Mouse (Mus musculus): ENCODE measurements around the gene Hemk1. TPM values are rescaled to one million over a fixed set of nuclear protein-coding genes. Genes with fewer than 3 reads are reported as not detected.
"Not testable (repeated sequence)": the region's sequence is repeated elsewhere in the genome, so short reads cannot be mapped to it uniquely, and the experiment has no call there.

The Hemk1 gene
- total and polyA plus RNA-seq, 3 experiments, result 21.2 to 30.3 (median 21.4) TPM

DNA sequence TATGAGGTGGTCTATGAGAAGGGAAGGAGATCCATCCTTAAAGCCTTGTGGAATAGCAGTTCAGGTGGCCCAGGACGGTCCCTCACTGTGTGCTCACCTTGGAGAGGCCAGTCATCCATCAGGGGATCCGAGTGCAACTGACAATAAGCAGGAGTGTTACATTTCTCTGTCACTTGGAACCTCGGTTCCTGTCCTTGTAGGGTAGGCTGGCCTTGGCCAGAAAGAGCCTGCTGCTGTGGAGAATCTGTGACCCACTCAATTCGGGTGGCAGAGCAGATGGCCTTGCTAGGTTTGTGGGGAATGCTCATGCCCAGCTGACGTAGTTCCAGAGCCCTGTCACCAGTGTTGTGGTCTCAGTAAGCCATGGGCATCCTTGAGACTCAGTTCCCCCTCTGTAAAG lies 28.6 kb downstream of the Hemk1 start:
- Histone ChIP-seq H3K36me3 (ENCODE audit: control insufficient read depth, insufficient read depth, low read length) (no peaks in the 10 kb centered on the region), H3K4me3 (no peak overlapping the region), H3K79me2 (replicated peaks; ENCODE audit: control insufficient read depth, insufficient read depth, low read length) (no peaks in the 10 kb centered on the region), H3K4me1 (ENCODE audit: control insufficient read depth, insufficient read depth, low read length) (peaks cover 28% of the 10 kb centered on the region), H3K27ac (peak overlapping the region; percentile 75), H3K27me3 (ENCODE audit: control insufficient read depth, insufficient read depth, low read length) (no peaks in the 10 kb centered on the region), H3K9ac (ENCODE audit: low read depth, low read length) (no peak overlapping the region)
- intact Hi-C loops (cut with DNase I), result loop anchor here (2.0 kb wide), 1 partner anchor 13 kb away; no protein-coding TSS in a partner anchor
- peak in 1 of 2 experiments; percentile 26 for DNase-seq
- 64% methylated on average over 5 of the region's 5 CpGs for WGBS
- TF ChIP-seq EP300 (IDR thresholded peaks at IDR 0.05; ENCODE audit: insufficient read depth, low read depth, low read length) (no peak), POLR2A (IDR thresholded peaks at IDR 0.05; ENCODE audit: insufficient read depth, low read depth, low read length) (no peak), CTCF (IDR thresholded peaks at IDR 0.05) (no peak)

DNA sequence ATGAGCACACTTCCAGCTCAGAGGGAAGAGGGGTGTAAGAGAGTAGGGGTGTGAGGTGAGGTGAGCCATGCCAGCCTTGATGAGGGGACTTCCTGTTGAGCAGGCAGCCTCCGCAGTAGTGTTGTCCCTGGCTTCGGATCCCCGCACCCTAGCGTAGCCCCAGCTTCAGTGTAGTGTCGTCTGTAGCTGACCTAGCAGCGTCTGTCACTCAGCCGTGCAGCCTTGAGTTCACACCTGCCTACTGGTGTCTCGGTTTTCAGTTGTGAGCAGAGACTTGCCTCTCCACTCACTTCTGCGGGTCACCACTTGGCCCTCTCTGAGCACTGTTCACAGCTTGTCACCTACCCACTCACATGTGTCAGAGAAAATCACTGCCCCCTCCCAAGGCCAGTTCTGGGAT lies 29.0 kb downstream of the Hemk1 start:
- Histone ChIP-seq H3K4me3 (no peak overlapping the region), H3K27ac (peak overlapping the region; percentile 75), H3K4me1 (ENCODE audit: control insufficient read depth, insufficient read depth, low read length) (peaks cover 28% of the 10 kb centered on the region), H3K27me3 (ENCODE audit: control insufficient read depth, insufficient read depth, low read length) (no peaks in the 10 kb centered on the region), H3K36me3 (ENCODE audit: control insufficient read depth, insufficient read depth, low read length) (no peaks in the 10 kb centered on the region), H3K79me2 (replicated peaks; ENCODE audit: control insufficient read depth, insufficient read depth, low read length) (no peaks in the 10 kb centered on the region), H3K9ac (ENCODE audit: low read depth, low read length) (no peak overlapping the region)
- TF ChIP-seq POLR2A (IDR thresholded peaks at IDR 0.05; ENCODE audit: insufficient read depth, low read depth, low read length) (no peak), CTCF (IDR thresholded peaks at IDR 0.05) (no peak), EP300 (IDR thresholded peaks at IDR 0.05; ENCODE audit: insufficient read depth, low read depth, low read length) (no peak)
- DNase-seq, result no peak
- intact Hi-C loops (cut with DNase I), result loop anchor here (2.0 kb wide), 1 partner anchor 14 kb away; no protein-coding TSS in a partner anchor
- WGBS, result 77% methylated on average over 9 of the region's 9 CpGs

DNA sequence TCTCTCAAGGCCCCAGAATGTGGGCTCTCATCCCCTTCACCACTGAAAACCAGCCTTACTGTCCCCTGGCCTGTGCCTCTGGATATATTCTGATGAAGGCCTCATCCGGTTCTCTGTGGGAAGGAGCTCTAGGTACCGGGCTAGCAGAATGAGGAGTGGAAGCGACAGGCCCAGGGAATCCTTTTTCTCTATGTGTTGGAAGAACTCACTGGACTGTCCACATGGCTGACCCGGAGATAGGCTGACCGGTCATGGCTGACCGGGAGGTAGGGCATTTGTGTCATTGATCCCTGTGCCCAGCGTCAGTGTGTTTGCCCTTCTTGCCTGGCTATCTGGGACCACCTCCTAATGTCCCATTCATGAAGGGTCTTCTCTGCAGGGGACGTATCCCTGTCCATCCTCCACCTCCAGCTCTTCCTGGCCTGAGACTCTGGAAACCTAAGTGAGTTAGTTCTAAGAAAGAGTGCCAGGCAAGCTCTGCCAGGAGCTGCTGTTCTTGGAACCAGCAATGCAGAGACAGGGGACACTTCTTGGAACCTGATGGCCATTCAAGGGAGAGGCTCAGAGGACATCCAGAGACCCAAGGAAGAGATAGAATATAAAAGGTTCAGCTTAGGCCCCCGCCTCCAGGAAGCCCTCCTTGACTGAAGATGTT lies 29.7 kb downstream of the Hemk1 start:
- H3K27ac ChIP-seq, result peak overlapping the region; percentile 75
- no peak for TF ChIP-seq CTCF (IDR thresholded peaks at IDR 0.05)
- TF ChIP-seq POLR2A (IDR thresholded peaks at IDR 0.05; ENCODE audit: insufficient read depth, low read depth, low read length), result no peak
- TF ChIP-seq EP300 (IDR thresholded peaks at IDR 0.05; ENCODE audit: insufficient read depth, low read depth, low read length), result no peak
- H3K36me3 ChIP-seq (ENCODE audit: control insufficient read depth, insufficient read depth, low read length), result no peaks in the 10 kb centered on the region
- peak overlapping the region; percentile 27 for H3K9ac ChIP-seq (ENCODE audit: low read depth, low read length)
- H3K27me3 ChIP-seq (ENCODE audit: control insufficient read depth, insufficient read depth, low read length), result no peaks in the 10 kb centered on the region
- peaks cover 31% of the 10 kb centered on the region for H3K4me1 ChIP-seq (ENCODE audit: control insufficient read depth, insufficient read depth, low read length)
- no peak overlapping the region for H3K4me3 ChIP-seq
- intact Hi-C loops (cut with DNase I), result loop anchor here (2.0 kb wide), 1 partner anchor 14 kb away; no protein-coding TSS in a partner anchor
- DNase-seq, result no peak
- no peaks in the 10 kb centered on the region for H3K79me2 ChIP-seq (replicated peaks; ENCODE audit: control insufficient read depth, insufficient read depth, low read length)
- WGBS, result 68% methylated on average over 9 of the region's 9 CpGs

DNA sequence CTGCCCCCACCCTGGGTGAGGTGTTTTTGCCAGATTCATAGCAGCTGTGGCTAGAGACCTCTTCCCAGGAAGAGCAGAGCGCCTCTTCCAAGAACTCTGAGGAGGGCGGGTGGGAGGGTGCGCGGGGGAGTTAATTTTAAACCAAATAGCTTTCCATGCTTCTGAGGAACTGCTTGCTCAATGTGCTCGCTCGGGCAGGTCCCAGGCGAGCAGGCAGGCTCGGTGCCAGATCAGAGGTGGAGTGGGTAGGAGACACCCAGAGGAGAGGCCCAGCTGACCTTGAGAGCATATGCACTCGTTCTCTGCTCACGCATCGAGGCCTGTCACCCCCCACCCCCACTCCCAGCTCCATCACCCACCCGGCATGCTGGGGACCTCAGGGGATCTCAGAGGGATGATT lies 30.3 kb downstream of the Hemk1 start:
- Histone ChIP-seq H3K4me3 (no peak overlapping the region), H3K4me1 (ENCODE audit: control insufficient read depth, insufficient read depth, low read length) (peaks cover 37% of the 10 kb centered on the region), H3K9ac (ENCODE audit: low read depth, low read length) (peak overlapping the region; percentile 30), H3K27ac (peak overlapping the region; percentile 75), H3K36me3 (ENCODE audit: control insufficient read depth, insufficient read depth, low read length) (peaks cover 2% of the 10 kb centered on the region), H3K27me3 (ENCODE audit: control insufficient read depth, insufficient read depth, low read length) (no peaks in the 10 kb centered on the region), H3K79me2 (replicated peaks; ENCODE audit: control insufficient read depth, insufficient read depth, low read length) (no peaks in the 10 kb centered on the region)
- intact Hi-C loops (cut with DNase I), result loop anchor here (2.0 kb wide), 1 partner anchor 15 kb away; no protein-coding TSS in a partner anchor
- 5% methylated on average over 12 of the region's 12 CpGs for WGBS
- peak; percentile 83 to 89 for DNase-seq
- TF ChIP-seq CTCF (IDR thresholded peaks at IDR 0.05) (no peak), EP300 (IDR thresholded peaks at IDR 0.05; ENCODE audit: insufficient read depth, low read depth, low read length) (peak; percentile 37; the same call in 1 of the 2 replicates)

DNA sequence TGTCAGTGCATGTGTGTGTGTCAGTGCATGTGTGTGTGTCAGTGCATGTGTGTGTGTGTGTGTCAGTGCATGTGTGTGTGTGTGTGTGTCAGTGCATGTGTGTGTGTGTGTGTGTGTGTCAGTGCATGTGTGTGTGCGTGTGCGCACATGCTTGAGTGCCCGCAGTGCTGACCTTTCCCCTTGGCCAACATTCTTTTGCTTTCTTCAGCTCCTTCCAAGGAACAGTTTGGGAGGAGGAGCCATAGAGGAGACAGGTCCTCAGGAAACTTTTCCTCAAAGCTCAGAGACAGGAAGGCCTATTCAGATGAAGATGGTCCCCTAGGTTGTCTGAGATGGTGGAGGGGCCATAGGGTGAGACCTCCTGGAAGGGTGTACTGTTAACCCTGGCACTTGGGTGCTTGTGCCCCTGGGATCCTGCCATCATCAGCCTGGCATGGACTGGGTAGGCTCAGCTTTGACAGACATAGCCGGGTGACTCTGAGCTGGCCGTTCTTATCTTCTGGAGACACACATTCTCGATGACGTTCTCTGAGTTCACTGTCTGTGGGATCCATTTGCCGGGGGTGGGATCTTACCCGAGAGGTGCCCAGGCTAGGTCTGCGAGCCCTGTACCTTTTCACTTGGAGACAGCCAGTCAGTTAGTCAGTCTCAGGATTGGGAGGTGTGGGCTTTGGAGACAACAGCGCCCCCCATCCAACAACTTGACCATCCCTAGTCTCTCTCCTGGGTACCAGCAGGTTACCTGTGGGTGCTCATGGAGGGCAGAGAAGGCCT lies 30.9 kb downstream of the Hemk1 start:
- no peaks in the 10 kb centered on the region for H3K27me3 ChIP-seq (ENCODE audit: control insufficient read depth, insufficient read depth, low read length)
- no peak for TF ChIP-seq POLR2A (IDR thresholded peaks at IDR 0.05; ENCODE audit: insufficient read depth, low read depth, low read length)
- TF ChIP-seq CTCF (IDR thresholded peaks at IDR 0.05), result no peak
- TF ChIP-seq EP300 (IDR thresholded peaks at IDR 0.05; ENCODE audit: insufficient read depth, low read depth, low read length), result no peak
- intact Hi-C loops (cut with DNase I), result no loop called here
- WGBS, result 56% methylated on average over 11 of the region's 11 CpGs
- H3K27ac ChIP-seq, result peak overlapping the region; percentile 75
- peaks cover 6% of the 10 kb centered on the region for H3K36me3 ChIP-seq (ENCODE audit: control insufficient read depth, insufficient read depth, low read length)
- no peak overlapping the region for H3K4me3 ChIP-seq
- peak overlapping the region; percentile 30 for H3K9ac ChIP-seq (ENCODE audit: low read depth, low read length)
- no peaks in the 10 kb centered on the region for H3K79me2 ChIP-seq (replicated peaks; ENCODE audit: control insufficient read depth, insufficient read depth, low read length)
- H3K4me1 ChIP-seq (ENCODE audit: control insufficient read depth, insufficient read depth, low read length), result peaks cover 34% of the 10 kb centered on the region
- DNase-seq, result peak in 1 of 2 experiments; percentile 50

DNA sequence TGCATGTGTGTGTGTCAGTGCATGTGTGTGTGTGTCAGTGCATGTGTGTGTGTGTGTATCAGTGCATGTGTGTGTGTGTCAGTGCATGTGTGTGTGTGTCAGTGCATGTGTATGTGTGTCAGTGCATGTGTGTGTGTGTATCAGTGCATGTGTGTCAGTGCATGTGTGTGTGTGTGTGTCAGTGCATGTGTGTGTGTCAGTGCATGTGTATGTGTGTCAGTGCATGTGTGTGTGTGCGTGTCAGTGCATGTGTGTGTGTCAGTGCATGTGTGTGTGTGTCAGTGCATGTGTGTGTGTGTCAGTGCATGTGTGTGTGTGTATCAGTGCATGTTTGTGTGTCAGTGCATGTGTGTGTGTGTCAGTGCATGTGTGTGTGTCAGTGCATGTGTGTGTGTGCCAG lies 31.5 kb downstream of the Hemk1 start:
- H3K27ac ChIP-seq; H3K79me2 ChIP-seq (replicated peaks; ENCODE audit: control insufficient read depth, insufficient read depth, low read length); H3K27me3 ChIP-seq (ENCODE audit: control insufficient read depth, insufficient read depth, low read length); H3K9ac ChIP-seq (ENCODE audit: low read depth, low read length); H3K4me3 ChIP-seq; DNase-seq; intact Hi-C loops (cut with DNase I): not testable (repeated sequence)
- peaks cover 12% of the 10 kb centered on the region for H3K36me3 ChIP-seq (ENCODE audit: control insufficient read depth, insufficient read depth, low read length)
- H3K4me1 ChIP-seq (ENCODE audit: control insufficient read depth, insufficient read depth, low read length), result peaks cover 40% of the 10 kb centered on the region
- WGBS, result 97% methylated on average over 1 of the region's 1 CpGs
